Mouse (Mus musculus) left cerebral cortex, adult 18-20 months (tissue): Measurements from ENCODE around the gene Otud7b. TPM values are rescaled to one million over a fixed set of nuclear protein-coding genes. Genes with fewer than 3 reads are reported as not detected.
"Not testable (repeated sequence)": the region's sequence is repeated elsewhere in the genome, so short reads cannot be mapped to it uniquely, and the experiment has no call there.

Experiments
- DNase-seq, 2 experiments: peaks; one replicate each; pipeline ENCODE4 v3.0.0; 2021 to 2022; ENCODE audit warnings: low spot score in 2 of 2, mixed read lengths in 1 of 2
- total RNA-seq, 2 experiments: library from RNA; stranded (reverse); gene quantifications; 2 replicates each; pipeline ENCODE4 v1.2.3; 2021

Otud7b gene
- total RNA-seq, 2 experiments from 2014 or later = 37.0 to 38.1 TPM

GRCm38 (mm10) chr3:96135011-96135410, 30.7 kb downstream of the Otud7b start:
- no peak for DNase-seq

- peak; percentile 57 to 66 for DNase-seq
Observed at GRCm38 (mm10) chr3:96147950-96148349, 43.6 kb downstream of the Otud7b start.

GRCm38 (mm10) chr3:96151836-96152235, 47.5 kb downstream of the Otud7b start:
- DNase-seq = no peak

GRCm38 (mm10) chr3:96152611-96153010, 48.3 kb downstream of the Otud7b start:
- DNase-seq = peak in 1 of 2 experiments; percentile 36

GRCm38 (mm10) chr3:96155501-96155900, 51.2 kb downstream of the Otud7b start:
- DNase-seq = no peak

GRCm38 (mm10) chr3:96159820-96160219, 55.5 kb downstream of the Otud7b start:
- DNase-seq = no peak

- DNase-seq = peak; percentile 44 to 63
Observed at GRCm38 (mm10) chr3:96160222-96160802, 56.0 kb downstream of the Otud7b start.

- peak; percentile 64 to 68 for DNase-seq
Observed at GRCm38 (mm10) chr3:96160803-96161516, 56.6 kb downstream of the Otud7b start.

- DNase-seq = peak in 1 of 2 experiments; percentile 34
Observed at GRCm38 (mm10) chr3:96161869-96162840, 57.8 kb downstream of the Otud7b start, which contains the start of gene Mtmr11. Gene Mtmr11, plus strand, starts transcription at chr3:96162004.

- DNase-seq = no peak
Observed at GRCm38 (mm10) chr3:96163040-96163439, 58.7 kb downstream of the Otud7b start.

GRCm38 (mm10) chr3:96168466-96169158, 64.3 kb downstream of the Otud7b start:
- no peak for DNase-seq

- no peak for DNase-seq
Observed at GRCm38 (mm10) chr3:96170276-96170675, 65.9 kb downstream of the Otud7b start.

GRCm38 (mm10) chr3:96170976-96171545, 66.7 kb downstream of the Otud7b start:
- DNase-seq = no peak

GRCm38 (mm10) chr3:96171583-96172196, 67.4 kb downstream of the Otud7b start:
- no peak for DNase-seq

GRCm38 (mm10) chr3:96172197-96173178, 68.2 kb downstream of the Otud7b start, which contains the start of gene Sf3b4:
Gene Sf3b4, plus strand, starts transcription at chr3:96172332.
- DNase-seq = peak; percentile 78 to 80

- no peak for DNase-seq
Observed at GRCm38 (mm10) chr3:96173185-96173584, 68.9 kb downstream of the Otud7b start.

- not testable (repeated sequence) for DNase-seq
Observed at GRCm38 (mm10) chr3:96174042-96174441, 69.7 kb downstream of the Otud7b start.

GRCm38 (mm10) chr3:96175251-96175650, 70.9 kb downstream of the Otud7b start:
- DNase-seq = no peak

- no peak for DNase-seq
Observed at GRCm38 (mm10) chr3:96178427-96178826, 74.1 kb downstream of the Otud7b start.
